Mouse (Mus musculus): ENCODE measurements around the gene Tsr1. TPM values are rescaled to one million over a fixed set of nuclear protein-coding genes. Genes with fewer than 3 reads are reported as not detected.

Tsr1 gene
- polyA plus RNA-seq, 1 experiment from 2014 or later = 54.8 TPM

GRCm38 (mm10) chr11:74909978-74910377 lies 12.1 kb downstream of the Tsr1 start:
- H3K9me3 ChIP-seq (ENCODE audit: control insufficient read depth, low read length) = no peaks in the 10 kb centered on the region
- 95% methylated on average over 4 of the region's 4 CpGs for WGBS
- H3K4me1 ChIP-seq (ENCODE audit: control insufficient read depth, insufficient read depth, low read length) = no peaks in the 10 kb centered on the region
- no peak overlapping the region for H3K9ac ChIP-seq (ENCODE audit: low read depth, low read length)
- no peak for ATAC-seq (ENCODE audit: low FRiP score, low TSS enrichment)
- H3K27me3 ChIP-seq (ENCODE audit: control insufficient read depth, insufficient read depth, low read length) = no peaks in the 10 kb centered on the region
- no peak overlapping the region for H3K4me3 ChIP-seq (ENCODE audit: low read length)
- no peak overlapping the region for H3K27ac ChIP-seq (ENCODE audit: low read depth, low read length)
- H3K36me3 ChIP-seq (ENCODE audit: control insufficient read depth, insufficient read depth, low read length) = peaks cover 51% of the 10 kb centered on the region
- H3K4me2 ChIP-seq (replicated peaks; ENCODE audit: low read depth, low read length) = no peak overlapping the region

DNA sequence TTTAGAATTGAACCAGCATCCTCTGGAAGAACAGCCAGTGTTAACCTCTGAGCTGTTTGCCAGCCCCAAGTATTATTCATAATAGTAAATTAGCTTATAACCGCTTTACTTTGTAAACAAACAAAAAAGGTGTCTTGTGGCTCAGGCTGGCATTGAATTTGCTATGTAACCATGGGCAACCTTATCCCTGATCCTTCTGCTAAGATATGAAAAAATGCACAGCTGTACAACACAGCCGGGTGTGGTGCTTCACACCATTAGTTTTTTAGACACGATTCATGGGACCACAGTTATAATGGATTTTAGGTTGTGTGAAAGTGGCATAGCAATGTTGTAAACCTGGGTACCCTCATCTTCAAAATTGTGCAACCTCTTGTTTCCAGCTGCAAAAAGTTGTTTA lies 14.6 kb downstream of the Tsr1 start:
- peaks cover 28% of the 10 kb centered on the region for H3K36me3 ChIP-seq (ENCODE audit: control insufficient read depth, insufficient read depth, low read length)
- 90% methylated on average over 3 of the region's 3 CpGs for WGBS
- no peak overlapping the region for H3K4me3 ChIP-seq (ENCODE audit: low read length)
- no peak for ATAC-seq (ENCODE audit: low FRiP score, low TSS enrichment)
- no peak overlapping the region for H3K9ac ChIP-seq (ENCODE audit: low read depth, low read length)
- no peaks in the 10 kb centered on the region for H3K4me1 ChIP-seq (ENCODE audit: control insufficient read depth, insufficient read depth, low read length)
- no peaks in the 10 kb centered on the region for H3K27me3 ChIP-seq (ENCODE audit: control insufficient read depth, insufficient read depth, low read length)
- no peak overlapping the region for H3K4me2 ChIP-seq (replicated peaks; ENCODE audit: low read depth, low read length)
- no peak overlapping the region for H3K27ac ChIP-seq (ENCODE audit: low read depth, low read length)
- no peaks in the 10 kb centered on the region for H3K9me3 ChIP-seq (ENCODE audit: control insufficient read depth, low read length)

DNA sequence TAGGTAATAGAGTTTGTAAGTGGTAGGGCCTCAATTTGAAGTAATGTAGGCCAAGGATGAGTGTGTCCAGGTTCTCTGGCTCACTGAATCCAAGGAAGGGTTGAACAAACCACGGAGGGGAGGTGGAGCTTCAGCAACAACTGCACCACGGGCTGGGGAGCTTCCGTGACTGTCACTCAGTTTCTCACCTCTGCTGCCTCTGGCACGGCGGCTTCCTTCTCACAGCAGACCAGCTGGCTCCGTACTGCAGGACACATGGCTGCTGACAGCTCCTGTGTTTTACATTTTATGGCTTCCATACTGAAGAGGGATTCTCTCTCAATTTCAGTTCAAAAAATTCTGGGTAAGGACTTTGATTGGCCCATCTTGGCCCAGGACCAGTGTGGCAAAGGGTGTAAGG lies 21.4 kb downstream of the Tsr1 start:
- H3K9me3 ChIP-seq (ENCODE audit: control insufficient read depth, low read length) = no peaks in the 10 kb centered on the region

DNA sequence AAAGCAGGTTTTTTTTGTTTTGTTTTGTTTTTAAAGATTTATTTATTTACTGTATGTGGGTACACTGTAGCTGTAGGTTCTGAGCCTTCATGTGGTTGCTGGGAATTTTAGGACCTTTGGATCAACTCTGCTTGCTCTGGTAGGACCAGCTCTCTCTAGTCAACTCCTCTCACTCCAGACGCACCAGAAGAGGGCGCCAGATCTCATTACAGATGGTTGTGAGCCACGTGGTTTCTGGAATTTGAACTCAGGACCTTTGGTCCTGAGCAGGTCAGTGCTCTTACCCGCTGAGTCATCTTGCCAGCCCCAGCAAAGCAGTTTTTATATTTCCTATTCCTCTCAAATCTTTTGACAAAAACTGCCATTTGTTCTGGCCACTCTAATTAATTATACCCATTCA lies 26.3 kb downstream of the Tsr1 start:
- H3K9me3 ChIP-seq (ENCODE audit: control insufficient read depth, low read length) = no peaks in the 10 kb centered on the region
- no peak overlapping the region for H3K4me3 ChIP-seq (ENCODE audit: low read length)
- peaks cover 13% of the 10 kb centered on the region for H3K4me1 ChIP-seq (ENCODE audit: control insufficient read depth, insufficient read depth, low read length)
- no peak overlapping the region; the same call in 1 of the 2 replicates for H3K4me2 ChIP-seq (replicated peaks; ENCODE audit: low read depth, low read length)
- no peak for ATAC-seq (ENCODE audit: low FRiP score, low TSS enrichment)
- no peak overlapping the region for H3K9ac ChIP-seq (ENCODE audit: low read depth, low read length)
- H3K27me3 ChIP-seq (ENCODE audit: control insufficient read depth, insufficient read depth, low read length) = no peaks in the 10 kb centered on the region
- 67% methylated on average over 4 of the region's 4 CpGs for WGBS
- peaks cover 3% of the 10 kb centered on the region; the same call in 1 of the 2 replicates for H3K36me3 ChIP-seq (ENCODE audit: control insufficient read depth, insufficient read depth, low read length)
- H3K27ac ChIP-seq (ENCODE audit: low read depth, low read length) = no peak overlapping the region

More for the DNA sequence above, 21.4 kb downstream of the Tsr1 start:
- Histone ChIP-seq H3K36me3 (ENCODE audit: control insufficient read depth, insufficient read depth, low read length) (peaks cover 15% of the 10 kb centered on the region), H3K4me2 (replicated peaks; ENCODE audit: low read depth, low read length) (no peak overlapping the region), H3K9ac (ENCODE audit: low read depth, low read length) (no peak overlapping the region), H3K4me1 (ENCODE audit: control insufficient read depth, insufficient read depth, low read length) (no peaks in the 10 kb centered on the region), H3K27me3 (ENCODE audit: control insufficient read depth, insufficient read depth, low read length) (no peaks in the 10 kb centered on the region), H3K4me3 (ENCODE audit: low read length) (no peak overlapping the region), H3K27ac (ENCODE audit: low read depth, low read length) (no peak overlapping the region)
- 51% methylated on average over 6 of the region's 6 CpGs for WGBS
- no peak for ATAC-seq (ENCODE audit: low FRiP score, low TSS enrichment)

DNA sequence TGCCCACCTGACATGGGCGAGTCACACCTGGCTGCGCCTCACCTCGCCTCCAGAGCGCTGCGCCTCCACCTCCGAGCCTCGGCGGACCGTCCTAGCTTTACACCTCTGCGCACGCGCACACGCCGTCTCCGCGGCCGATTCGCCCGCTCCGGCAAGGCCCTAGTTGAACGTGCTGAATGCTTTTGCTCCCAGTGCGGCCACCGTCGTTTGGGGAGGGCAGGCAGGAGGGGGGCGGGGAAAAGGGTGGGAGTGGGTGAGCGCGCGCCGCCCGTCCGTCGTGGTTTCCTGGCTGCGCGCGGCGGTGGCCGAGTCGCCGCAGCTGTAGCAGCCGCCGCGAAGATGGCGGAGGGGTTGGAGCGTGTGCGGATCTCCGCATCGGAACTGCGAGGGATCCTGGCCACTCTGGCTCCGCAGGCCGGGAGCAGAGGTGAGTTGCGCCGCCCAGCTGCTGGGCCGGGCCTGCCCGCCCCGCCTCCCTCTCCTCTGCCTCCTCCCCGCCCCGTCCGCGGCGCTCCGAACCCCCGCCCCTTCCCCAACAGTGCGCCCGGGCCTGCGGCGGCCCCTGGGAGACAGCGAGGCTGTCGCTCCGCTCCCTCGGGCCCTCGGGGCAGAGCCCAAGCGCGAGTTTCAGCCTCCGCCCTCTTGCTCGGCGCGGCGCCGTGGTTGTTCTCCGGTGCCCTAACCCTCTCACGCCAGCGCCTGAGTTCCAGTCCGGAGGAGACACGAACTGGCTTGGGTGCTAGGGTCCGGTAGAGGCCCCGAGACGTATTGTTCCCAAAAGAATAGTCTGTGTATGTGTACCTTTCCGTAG lies 27.9 kb downstream of the Tsr1 start, which contains the start of the genes Smg6 and Srr:
Smg6 (plus strand) TSS at position 247 of the 811 bp plus-strand sequence.
Srr (minus strand) TSS at position 372 of the 811 bp plus-strand sequence.
- Histone ChIP-seq H3K4me1 (ENCODE audit: control insufficient read depth, insufficient read depth, low read length) (peaks cover 13% of the 10 kb centered on the region), H3K4me2 (replicated peaks; ENCODE audit: low read depth, low read length) (peak within 1 kb of the TSS; percentile 63), H3K9me3 (ENCODE audit: control insufficient read depth, low read length) (no peaks in the 10 kb centered on the region), H3K27ac (ENCODE audit: low read depth, low read length) (peak within 1 kb of the TSS; percentile 98), H3K36me3 (ENCODE audit: control insufficient read depth, insufficient read depth, low read length) (peaks cover 8% of the 10 kb centered on the region; the same call in 1 of the 2 replicates), H3K4me3 (ENCODE audit: low read length) (peak within 1 kb of the TSS; percentile 91), H3K9ac (ENCODE audit: low read depth, low read length) (peak within 1 kb of the TSS; percentile 85), H3K27me3 (ENCODE audit: control insufficient read depth, insufficient read depth, low read length) (no peaks in the 10 kb centered on the region)
- peak; percentile 96 for ATAC-seq (ENCODE audit: low FRiP score, low TSS enrichment)
- WGBS = under 1% methylated on average over 79 of the region's 88 CpGs

GRCm38 (mm10) chr11:74926388-74927005 lies 28.6 kb downstream of the Tsr1 start:
- Histone ChIP-seq H3K4me3 (ENCODE audit: low read length) (peak overlapping the region; percentile 91), H3K27me3 (ENCODE audit: control insufficient read depth, insufficient read depth, low read length) (no peaks in the 10 kb centered on the region), H3K9ac (ENCODE audit: low read depth, low read length) (peak overlapping the region; percentile 85), H3K27ac (ENCODE audit: low read depth, low read length) (peak overlapping the region; percentile 98), H3K9me3 (ENCODE audit: control insufficient read depth, low read length) (no peaks in the 10 kb centered on the region), H3K4me2 (replicated peaks; ENCODE audit: low read depth, low read length) (peak overlapping the region; percentile 63), H3K36me3 (ENCODE audit: control insufficient read depth, insufficient read depth, low read length) (peaks cover 13% of the 10 kb centered on the region; the same call in 1 of the 2 replicates), H3K4me1 (ENCODE audit: control insufficient read depth, insufficient read depth, low read length) (peaks cover 13% of the 10 kb centered on the region)
- ATAC-seq (ENCODE audit: low FRiP score, low TSS enrichment) = no peak; the same call in 1 of the 2 replicates
- 5% methylated on average over 11 of the region's 11 CpGs for WGBS

DNA sequence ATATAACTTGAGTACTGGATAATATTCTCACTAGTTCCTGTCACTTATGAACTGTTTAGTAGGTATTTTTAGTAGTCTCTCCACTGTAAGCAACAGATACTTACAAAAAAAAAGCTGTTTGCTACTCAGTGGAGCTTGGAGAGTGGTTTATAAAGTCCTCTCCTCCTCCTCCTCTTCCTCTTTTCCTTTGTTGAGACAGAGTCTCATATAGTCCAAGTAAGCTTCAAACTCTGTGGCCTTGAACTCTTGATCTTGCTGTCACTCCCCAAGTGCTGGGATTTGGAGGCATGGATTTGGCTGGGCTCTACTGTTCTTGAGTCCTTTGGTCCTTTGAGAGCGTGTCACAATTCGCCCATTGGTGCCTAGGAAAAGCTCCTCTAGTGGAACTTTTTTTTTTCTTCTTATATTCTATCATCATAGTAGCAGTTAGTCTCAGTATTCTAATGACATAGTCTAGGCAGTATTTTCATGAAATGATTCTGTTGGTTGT lies 29.4 kb downstream of the Tsr1 start:
- H3K9me3 ChIP-seq (ENCODE audit: control insufficient read depth, low read length) = no peaks in the 10 kb centered on the region
- H3K4me1 ChIP-seq (ENCODE audit: control insufficient read depth, insufficient read depth, low read length) = peaks cover 13% of the 10 kb centered on the region
- 96% methylated on average over 2 of the region's 2 CpGs for WGBS
- no peaks in the 10 kb centered on the region for H3K27me3 ChIP-seq (ENCODE audit: control insufficient read depth, insufficient read depth, low read length)
- no peak overlapping the region for H3K27ac ChIP-seq (ENCODE audit: low read depth, low read length)
- no peak for ATAC-seq (ENCODE audit: low FRiP score, low TSS enrichment)
- no peak overlapping the region for H3K9ac ChIP-seq (ENCODE audit: low read depth, low read length)
- H3K36me3 ChIP-seq (ENCODE audit: control insufficient read depth, insufficient read depth, low read length) = peaks cover 19% of the 10 kb centered on the region; the same call in 1 of the 2 replicates
- no peak overlapping the region; the same call in 1 of the 2 replicates for H3K4me2 ChIP-seq (replicated peaks; ENCODE audit: low read depth, low read length)
- no peak overlapping the region for H3K4me3 ChIP-seq (ENCODE audit: low read length)

GRCm38 (mm10) chr11:74929111-74929510 lies 31.2 kb downstream of the Tsr1 start:
- peaks cover 13% of the 10 kb centered on the region for H3K4me1 ChIP-seq (ENCODE audit: control insufficient read depth, insufficient read depth, low read length)
- peaks cover 34% of the 10 kb centered on the region for H3K36me3 ChIP-seq (ENCODE audit: control insufficient read depth, insufficient read depth, low read length)
- no peak overlapping the region for H3K27ac ChIP-seq (ENCODE audit: low read depth, low read length)
- no peak overlapping the region for H3K4me3 ChIP-seq (ENCODE audit: low read length)
- ATAC-seq (ENCODE audit: low FRiP score, low TSS enrichment) = no peak
- no peaks in the 10 kb centered on the region for H3K27me3 ChIP-seq (ENCODE audit: control insufficient read depth, insufficient read depth, low read length)
- 90% methylated on average over 4 of the region's 4 CpGs for WGBS
- H3K9ac ChIP-seq (ENCODE audit: low read depth, low read length) = no peak overlapping the region
- H3K9me3 ChIP-seq (ENCODE audit: control insufficient read depth, low read length) = no peaks in the 10 kb centered on the region
- no peak overlapping the region for H3K4me2 ChIP-seq (replicated peaks; ENCODE audit: low read depth, low read length)

GRCm38 (mm10) chr11:74930391-74930790 lies 32.5 kb downstream of the Tsr1 start:
- Histone ChIP-seq H3K4me3 (ENCODE audit: low read length) (no peak overlapping the region), H3K4me1 (ENCODE audit: control insufficient read depth, insufficient read depth, low read length) (peaks cover 7% of the 10 kb centered on the region; the same call in 1 of the 2 replicates), H3K9ac (ENCODE audit: low read depth, low read length) (no peak overlapping the region), H3K4me2 (replicated peaks; ENCODE audit: low read depth, low read length) (no peak overlapping the region), H3K27ac (ENCODE audit: low read depth, low read length) (no peak overlapping the region), H3K9me3 (ENCODE audit: control insufficient read depth, low read length) (no peaks in the 10 kb centered on the region), H3K36me3 (ENCODE audit: control insufficient read depth, insufficient read depth, low read length) (peaks cover 45% of the 10 kb centered on the region), H3K27me3 (ENCODE audit: control insufficient read depth, insufficient read depth, low read length) (no peaks in the 10 kb centered on the region)
- no peak for ATAC-seq (ENCODE audit: low FRiP score, low TSS enrichment)
- 91% methylated on average over 7 of the region's 7 CpGs for whole genome bisulfite sequencing
